In genomic region chr14:57509554-57509953, GRCm38 (mm10) we compare ENCODE assay signal across 9 mouse cellular contexts. TPM values are rescaled to one million over a fixed set of nuclear protein-coding genes. Genes with fewer than 3 reads are reported as not detected.
DNase-seq lines count a peak whose midpoint lies in the region; ATAC-seq lines count a peak whose summit lies in the region.
"Had no signal": no experiment of that assay in that cellular context is flagged by ENCODE, and none has a peak within 500 bp of the region (broad histone marks: within the 10 kb centered on the region; RNA-seq: fewer than 3 reads in every experiment).

No protein-coding gene starts in this region.

- ATAC-seq in hindbrain, embryonic 16.5 days, result peak; percentile 95

- H3K27ac ChIP-seq in hindbrain, embryonic 16.5 days (ENCODE audit: low read depth, low read length), result no peak overlapping the region

- H3K4me1 ChIP-seq in hindbrain, embryonic 16.5 days (ENCODE audit: control insufficient read depth, insufficient read depth, low read depth, low read length), result no peaks in the 10 kb centered on the region

- 47% methylated on average over 6 of the region's 6 CpGs for WGBS in hindbrain, embryonic 16.5 days

- H3K9me3 ChIP-seq in hindbrain, embryonic 16.5 days (ENCODE audit: control insufficient read depth, low read length), result no peaks in the 10 kb centered on the region

- peak; percentile 22 for DNase-seq in cerebellum, adult 9-10 months
- DNase-seq in cerebellum, postnatal 4 days (ENCODE audit: low spot score in 2 of 2), result no peak
- peak; percentile 50 to 60 for DNase-seq in left cerebral cortex, postnatal 10 days (ENCODE audit: extremely low spot score in 1 of 2, low spot score in 2 of 2)
- DNase-seq in left cerebral cortex, postnatal 36 days (ENCODE audit: low spot score in 2 of 2), result no peak
- peak; percentile 81 for DNase-seq in lung, postnatal 10 days
- DNase-seq in testis, postnatal 10 days (ENCODE audit: low spot score), result no peak
- no peak for DNase-seq in kidney, postnatal 36 days

- no peaks in the 10 kb centered on the region for H3K27me3 ChIP-seq in hindbrain, embryonic 16.5 days (replicated peaks; ENCODE audit: control insufficient read depth, insufficient read depth, low read length)

- intact Hi-C loops in left cerebral cortex, postnatal 10 days (cut with DNase I), result no loop called here
- intact Hi-C loops in left cerebral cortex, postnatal 36 days (cut with DNase I), result no loop called here

- H3K4me2 ChIP-seq in hindbrain, embryonic 16.5 days (ENCODE audit: low read length), result no peak overlapping the region
- H3K4me2 ChIP-seq: liver, embryonic 11.5 days had no signal

- no peak overlapping the region for H3K4me3 ChIP-seq in hindbrain, embryonic 16.5 days (ENCODE audit: low read length)

- H3K9ac ChIP-seq in hindbrain, embryonic 16.5 days (ENCODE audit: low read depth, low read length), result no peak overlapping the region

- H3K36me3 ChIP-seq in hindbrain, embryonic 16.5 days (ENCODE audit: control insufficient read depth, insufficient read depth, low read length), result no peaks in the 10 kb centered on the region

RNA-seq across cellular contexts. Expression of gene Il17d, which starts 15.0 kb away (rescaled TPM):
- total RNA-seq in left cerebral cortex, postnatal 10 days (2021), result 10 to 100 TPM; 12.5 to 14.8 TPM
- total RNA-seq in left cerebral cortex, postnatal 36 days (2021), result 10 to 100 TPM; 15.0 to 17.1 TPM
- polyA plus RNA-seq in hindbrain, embryonic 16.5 days (2015; fragmentation: Nextera tagmentation; extraction: Ambion mirVana), result 4.9 and 6.3 TPM in 2 replicates

Comparison
In these comparisons a context has a peak if more than half of its experiments do, and no peak if none do; other contexts are left out.
1. DNase-seq: peak in cerebellum, adult 9-10 months (single experiment), left cerebral cortex, postnatal 10 days (2 of 2) and lung, postnatal 10 days (single experiment); none in cerebellum, postnatal 4 days (0 of 2), left cerebral cortex, postnatal 36 days (0 of 2), testis, postnatal 10 days (single experiment) and kidney, postnatal 36 days (0 of 2).